Mouse (Mus musculus) myocyte (in vitro differentiated cells): ENCODE measurements around the gene Sarm1. TPM values are rescaled to one million over a fixed set of nuclear protein-coding genes. Genes with fewer than 3 reads are reported as not detected.

Experiments
- H3K27me3 ChIP-seq: one replicate; pipeline ENCODE4 v1.6.1; 2011; ENCODE audit not compliant: control insufficient read depth, insufficient read depth, insufficient read length
- H3K36me3 ChIP-seq: one replicate; pipeline ENCODE4 v1.6.1; 2011; ENCODE audit not compliant: control insufficient read depth, insufficient read depth
- H3K4me2 ChIP-seq: one replicate; pipeline ENCODE4 v1.6.1; 2011; ENCODE audit warnings: low read depth, control low read depth
- H3K4me3 ChIP-seq: one replicate; pipeline ENCODE4 v1.5.1; 2011; ENCODE audit warnings: mild to moderate bottlenecking, control low read depth, moderate library complexity
- H3K79me2 ChIP-seq: one replicate; pipeline ENCODE4 v1.6.1; 2011; ENCODE audit not compliant: control insufficient read depth, insufficient read depth
- H3ac ChIP-seq: one replicate; pipeline ENCODE4 v1.6.1; 2011; ENCODE audit not compliant: control insufficient read depth, insufficient read length
- CEBPB ChIP-seq: IDR thresholded peaks from 2 replicates; pipeline ENCODE4 v1.6.1; 2011; ENCODE audit warnings: mild to moderate bottlenecking, moderate library complexity; ENCODE audit not compliant: poor library complexity, insufficient read depth, severe bottlenecking
- E2F4 ChIP-seq: IDR thresholded peaks from one replicate; pipeline ENCODE4 v1.6.1; 2011; ENCODE audit warnings: mild to moderate bottlenecking, control low read depth, moderate library complexity; ENCODE audit not compliant: insufficient read depth
- MAX ChIP-seq: IDR thresholded peaks from one replicate; pipeline ENCODE4 v1.6.1; 2011; ENCODE audit warnings: low read depth, mild to moderate bottlenecking, control low read depth
- MYOD1 ChIP-seq, 3 experiments: IDR thresholded peaks; one replicate each; pipeline ENCODE4 v1.6.1; 2011; ENCODE audit warnings: control low read depth in 2 of 3, low read depth in 2 of 3, mild to moderate bottlenecking in 2 of 3, moderate library complexity in 1 of 3; ENCODE audit not compliant: insufficient read length in 2 of 3, control insufficient read depth in 1 of 3
- MYOG ChIP-seq, 3 experiments: IDR thresholded peaks; one replicate each; pipeline ENCODE4 v1.6.1; 2011; ENCODE audit warnings: control low read depth in 2 of 3, low read depth in 2 of 3, mild to moderate bottlenecking in 2 of 3; ENCODE audit not compliant: insufficient read length in 2 of 3, control insufficient read depth in 1 of 3, insufficient read depth in 1 of 3
- POLR2A ChIP-seq: IDR thresholded peaks from one replicate; pipeline ENCODE4 v1.6.1; 2011; ENCODE audit warnings: low read depth, mild to moderate bottlenecking, control low read depth, moderate library complexity; ENCODE audit not compliant: insufficient read length
- POLR2AphosphoS2 ChIP-seq: IDR thresholded peaks from one replicate; pipeline ENCODE4 v1.6.1; 2011; ENCODE audit warnings: low read depth, control low read depth; ENCODE audit not compliant: insufficient read length
- REST ChIP-seq: IDR thresholded peaks from one replicate; pipeline ENCODE4 v1.6.1; 2011; ENCODE audit warnings: mild to moderate bottlenecking, control low read depth, moderate library complexity; ENCODE audit not compliant: insufficient read depth, insufficient read length
- SRF ChIP-seq: IDR thresholded peaks from one replicate; pipeline ENCODE4 v1.6.1; 2011; ENCODE audit warnings: low read depth; ENCODE audit not compliant: control insufficient read depth, insufficient read length
- TCF12 ChIP-seq: IDR thresholded peaks from one replicate; pipeline ENCODE4 v1.6.1; 2011; ENCODE audit warnings: mild to moderate bottlenecking, control low read depth; ENCODE audit not compliant: poor library complexity, insufficient read depth, severe bottlenecking
- TCF3 ChIP-seq: IDR thresholded peaks from one replicate; pipeline ENCODE4 v1.6.1; 2011; ENCODE audit warnings: low read depth, control low read depth; ENCODE audit not compliant: insufficient read length
- USF1 ChIP-seq: IDR thresholded peaks from one replicate; pipeline ENCODE4 v1.6.1; 2011; ENCODE audit warnings: low read depth, mild to moderate bottlenecking, control low read depth, moderate library complexity
- polyA plus RNA-seq: library from polyadenylated mRNA; unstranded; fragments of >200 nt; fragmentation: generic; extraction: Trizol; gene quantifications from one replicate; pipeline ENCODE4 v1.2.1, GENCODE M21; 2012; ENCODE audit warnings: missing spikeins

Gene Sarm1
- polyA plus RNA-seq, 1 experiment = 0.17 TPM

DNA sequence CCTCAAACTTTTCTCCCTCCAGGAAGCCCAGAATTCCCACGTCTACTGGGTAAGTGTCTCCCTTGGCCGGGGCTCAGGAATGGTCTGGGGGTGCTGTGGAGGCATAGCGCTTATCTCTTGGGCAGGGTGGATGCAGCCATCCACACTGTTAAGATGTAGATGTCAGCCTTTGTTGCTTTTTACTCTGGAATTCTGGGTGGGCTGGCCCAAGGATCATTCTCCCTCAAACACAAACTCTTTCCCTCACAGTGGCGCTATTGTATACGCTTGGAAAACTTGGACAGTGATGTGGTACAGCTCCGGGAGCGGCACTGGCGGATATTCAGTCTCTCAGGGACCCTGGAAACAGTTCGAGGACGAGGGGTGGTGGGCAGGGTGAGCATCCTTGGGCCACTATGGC lies 21.4 kb upstream of the Sarm1 start:
- peak; percentile 56 for TF ChIP-seq POLR2AphosphoS2
- no peak for TF ChIP-seq E2F4
- no peak for TF ChIP-seq USF1
- no peak for TF ChIP-seq REST
- H3K79me2 ChIP-seq = peaks cover 2% of the 10 kb centered on the region
- no peaks in the 10 kb centered on the region for H3K27me3 ChIP-seq
- no peak overlapping the region for H3ac ChIP-seq
- H3K4me2 ChIP-seq = no peak overlapping the region
- H3K36me3 ChIP-seq = peaks cover 53% of the 10 kb centered on the region
- H3K4me3 ChIP-seq = no peak overlapping the region

GRCm38 (mm10) chr11:78515549-78516325 lies 18.2 kb upstream of the Sarm1 start:
- Histone ChIP-seq H3ac (no peak overlapping the region), H3K27me3 (no peaks in the 10 kb centered on the region), H3K36me3 (peaks cover 35% of the 10 kb centered on the region), H3K4me3 (no peak overlapping the region), H3K4me2 (no peak overlapping the region), H3K79me2 (peaks cover 29% of the 10 kb centered on the region)
- TF ChIP-seq MYOG (IDR thresholded peaks at IDR 0.05; ENCODE audit: control insufficient read depth in 1 of 3, insufficient read depth in 1 of 3, insufficient read length in 2 of 3, low read depth in 2 of 3) (no peak), SRF (no peak), TCF3 (no peak), MYOD1 (IDR thresholded peaks at IDR 0.05; ENCODE audit: control insufficient read depth in 1 of 3, insufficient read length in 2 of 3, low read depth in 2 of 3) (no peak), POLR2AphosphoS2 (no peak), TCF12 (no peak), POLR2A (no peak), CEBPB (no peak), E2F4 (no peak), MAX (no peak), USF1 (no peak), REST (no peak)

GRCm38 (mm10) chr11:78513106-78513790 lies 15.7 kb upstream of the Sarm1 start:
- Histone ChIP-seq H3K27me3 (no peaks in the 10 kb centered on the region), H3K4me2 (peak overlapping the region; percentile 71), H3K36me3 (peaks cover 25% of the 10 kb centered on the region), H3K79me2 (peaks cover 29% of the 10 kb centered on the region), H3K4me3 (peak overlapping the region; percentile 92), H3ac (peak overlapping the region; percentile 93)
- TF ChIP-seq MYOD1 (IDR thresholded peaks at IDR 0.05; ENCODE audit: control insufficient read depth in 1 of 3, insufficient read length in 2 of 3, low read depth in 2 of 3) (no peak), SRF (no peak), MAX (no peak)

GRCm38 (mm10) chr11:78512025-78512957 lies 14.7 kb upstream of the Sarm1 start, which contains the start of the genes Tmem199 and Poldip2:
TSS of gene Tmem199 (minus strand) at chr11:78512172.
TSS of gene Poldip2 (plus strand) at chr11:78512193.
- peak within 1 kb of the TSS; percentile 93 for H3ac ChIP-seq
- H3K4me3 ChIP-seq = peak within 1 kb of the TSS; percentile 92
- H3K79me2 ChIP-seq = peaks cover 29% of the 10 kb centered on the region
- H3K36me3 ChIP-seq = peaks cover 24% of the 10 kb centered on the region
- peak within 1 kb of the TSS; percentile 85 for H3K4me2 ChIP-seq
- H3K27me3 ChIP-seq = no peaks in the 10 kb centered on the region
- TF ChIP-seq POLR2A (peak; percentile 97), MYOG (IDR thresholded peaks at IDR 0.05; ENCODE audit: control insufficient read depth in 1 of 3, insufficient read depth in 1 of 3, insufficient read length in 2 of 3, low read depth in 2 of 3) (no peak), POLR2AphosphoS2 (peak; percentile 88), MYOD1 (IDR thresholded peaks at IDR 0.05; ENCODE audit: control insufficient read depth in 1 of 3, insufficient read length in 2 of 3, low read depth in 2 of 3) (peak in 1 of 3 experiments; percentile 6), E2F4 (peak; percentile 17), USF1 (peak; percentile 93), MAX (no peak), SRF (peak; percentile 29)

DNA sequence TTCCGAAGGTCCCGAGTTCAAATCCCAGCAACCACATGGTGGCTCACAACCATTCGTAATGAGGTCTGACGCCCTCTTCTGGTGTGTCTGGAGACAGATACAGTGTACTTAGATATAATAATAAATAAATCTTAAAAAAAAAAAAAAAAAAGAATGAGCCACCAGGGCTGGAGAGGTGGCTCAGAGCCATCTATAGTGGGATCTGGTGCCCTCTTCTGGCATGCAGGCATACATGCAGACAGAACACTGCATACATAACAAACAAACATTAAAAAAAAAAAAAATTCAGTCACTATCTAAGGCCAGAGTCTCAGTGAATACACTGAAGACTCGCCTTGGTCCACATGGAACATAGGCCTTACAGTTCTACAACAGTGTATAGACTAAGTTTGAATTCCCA lies 11.6 kb upstream of the Sarm1 start:
- H3K27me3 ChIP-seq = no peaks in the 10 kb centered on the region
- no peak overlapping the region for H3ac ChIP-seq
- no peak for TF ChIP-seq TCF12
- H3K79me2 ChIP-seq = peaks cover 29% of the 10 kb centered on the region
- H3K36me3 ChIP-seq = peaks cover 17% of the 10 kb centered on the region
- no peak overlapping the region for H3K4me3 ChIP-seq
- H3K4me2 ChIP-seq = no peak overlapping the region
